Mouse (Mus musculus): ENCODE results near the gene Syndig1l.

DNA sequence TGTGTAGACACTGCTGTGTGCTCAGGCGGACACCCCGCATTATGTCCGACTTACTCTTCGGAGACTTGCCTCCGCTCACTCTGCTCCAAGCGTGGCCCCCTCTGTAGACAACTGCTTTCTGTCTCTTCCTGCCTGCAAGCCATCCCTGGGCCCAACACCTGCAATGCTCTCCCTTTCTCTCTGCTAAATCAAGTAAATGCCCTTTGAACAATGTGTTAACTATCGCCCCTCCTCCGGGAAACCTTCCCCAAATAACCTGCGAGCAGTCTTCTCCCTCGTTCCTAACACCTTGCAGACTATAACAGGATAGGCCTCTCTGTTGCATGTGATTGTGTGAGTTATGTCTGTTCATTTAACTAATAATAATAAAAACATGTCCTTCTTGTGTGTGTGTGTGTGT is 44.9 kb upstream of the Syndig1l start:
- no peak for TF ChIP-seq CTCF (IDR thresholded peaks at IDR 0.05; ENCODE audit: insufficient read depth, low read depth, low read length)
- no peak for TF ChIP-seq POLR2A (IDR thresholded peaks at IDR 0.05; ENCODE audit: insufficient read depth, low read depth, low read length)

All from olfactory bulb, adult 2 months (tissue).